ENCODE assay signal across 9 mouse cellular contexts in the genomic region with DNA sequence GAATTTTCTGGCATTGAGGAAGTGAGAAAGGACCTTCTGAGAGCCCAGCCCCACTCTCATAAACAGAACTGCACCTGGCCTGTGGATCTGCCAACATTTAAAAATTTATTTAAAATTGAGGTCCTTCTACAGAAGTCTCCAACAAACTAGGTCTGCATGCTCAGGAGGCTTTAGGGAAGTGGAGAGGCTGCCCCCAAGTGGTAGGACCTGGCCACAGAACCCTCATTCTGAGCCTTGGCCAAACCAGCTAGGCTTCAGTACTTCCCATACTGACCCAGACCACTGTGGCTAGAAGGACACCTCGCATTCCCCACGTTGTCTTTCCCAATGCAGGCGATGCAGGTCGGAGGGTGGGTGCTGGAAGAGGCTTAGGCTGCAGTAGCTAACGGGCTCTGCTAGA. TPM values are rescaled to one million over a fixed set of nuclear protein-coding genes. Genes with fewer than 3 reads are reported as not detected.
A peak's percentile ranks its signal among the peaks of the same experiment; 100 is the strongest.
DNase-seq lines count a peak whose midpoint lies in the region; ATAC-seq and TF ChIP-seq lines count a peak whose summit lies in the region.
"Had no signal": no experiment of that assay in that cellular context is flagged by ENCODE, and none has a peak within 500 bp of the region (broad histone marks: within the 10 kb centered on the region; RNA-seq: fewer than 3 reads in every experiment).

No protein-coding gene starts in this region.

- H3K27ac ChIP-seq in heart, embryonic 12.5 days (ENCODE audit: poor library complexity, severe bottlenecking), result no peak overlapping the region
- no peak overlapping the region for H3K27ac ChIP-seq in MEL (ENCODE audit: control insufficient read depth, low read depth, low read length)
- H3K27ac ChIP-seq in stomach, postnatal 0 days (replicated peaks), result no peak overlapping the region
- H3K27ac ChIP-seq: limb, embryonic 15.5 days had no signal

- H3K9ac ChIP-seq in heart, embryonic 12.5 days, result no peak overlapping the region
- no peak overlapping the region for H3K9ac ChIP-seq in MEL (ENCODE audit: control insufficient read depth, low read depth, low read length, poor library complexity, severe bottlenecking)
- no peak overlapping the region for H3K9ac ChIP-seq in stomach, postnatal 0 days (ENCODE audit: low read length)
- H3K9ac ChIP-seq: limb, embryonic 15.5 days had no signal

- H3K27me3 ChIP-seq in heart, embryonic 12.5 days (replicated peaks), result no peaks in the 10 kb centered on the region
- H3K27me3 ChIP-seq in MEL (ENCODE audit: control insufficient read depth in 1 of 2, insufficient read depth in 2 of 2, low read length in 2 of 2), result no peaks in the 10 kb centered on the region
- no peaks in the 10 kb centered on the region for H3K27me3 ChIP-seq in stomach, postnatal 0 days (ENCODE audit: control insufficient read depth, insufficient read depth, low read length)
- H3K27me3 ChIP-seq: limb, embryonic 15.5 days had no signal

- no peak overlapping the region for H3K4me3 ChIP-seq in heart, embryonic 12.5 days
- no peak overlapping the region for H3K4me3 ChIP-seq in MEL (ENCODE audit: control insufficient read depth in 1 of 2, insufficient read depth in 1 of 2, low read depth in 2 of 2, low read length in 2 of 2)
- H3K4me3 ChIP-seq in stomach, postnatal 0 days (ENCODE audit: low read depth, low read length), result no peak overlapping the region
- H3K4me3 ChIP-seq: limb, embryonic 15.5 days had no signal

- peak; percentile 83 for TF ChIP-seq RAD21 in MEL (IDR thresholded peaks at IDR 0.05; ENCODE audit: low read depth, low read length)

- WGBS in heart, embryonic 12.5 days, result 21% methylated on average over 5 of the region's 5 CpGs
- 31% methylated on average over 5 of the region's 5 CpGs for WGBS in stomach, postnatal 0 days

- H3K79me2 ChIP-seq in MEL (ENCODE audit: control insufficient read depth, insufficient read depth, low read length, poor library complexity), result no peaks in the 10 kb centered on the region

- no peak for TF ChIP-seq EP300 in MEL (IDR thresholded peaks at IDR 0.05; ENCODE audit: low read depth in 1 of 2, low read length in 2 of 2)
- no peak for TF ChIP-seq EP300 in stomach, postnatal 0 days (optimal IDR thresholded peaks at IDR 0.05)

- no peaks in the 10 kb centered on the region for H3K36me3 ChIP-seq in heart, embryonic 12.5 days
- H3K36me3 ChIP-seq in MEL (ENCODE audit: control insufficient read depth in 1 of 2, insufficient read depth in 2 of 2, low read length in 2 of 2), result no peaks in the 10 kb centered on the region
- no peaks in the 10 kb centered on the region for H3K36me3 ChIP-seq in stomach, postnatal 0 days (ENCODE audit: control insufficient read depth, insufficient read depth, low read length)
- H3K36me3 ChIP-seq: limb, embryonic 15.5 days had no signal

- peak; percentile 74 to 92 (median 92) for TF ChIP-seq CTCF in MEL (IDR thresholded peaks at IDR 0.05 in 2 of 3, conservative IDR thresholded peaks at IDR 0.05 in 1 of 3; ENCODE audit: control insufficient read depth in 1 of 3, insufficient read depth in 1 of 3, low read depth in 2 of 3, low read length in 3 of 3, poor library complexity in 1 of 3, severe bottlenecking in 1 of 3)
- TF ChIP-seq CTCF in stomach, postnatal 0 days (IDR thresholded peaks at IDR 0.05; ENCODE audit: low read depth), result peak; percentile 90

- H3K4me2 ChIP-seq in heart, embryonic 12.5 days, result no peak overlapping the region
- no peak overlapping the region for H3K4me2 ChIP-seq in stomach, postnatal 0 days (replicated peaks; ENCODE audit: low read depth)
- H3K4me2 ChIP-seq: limb, embryonic 15.5 days had no signal

- DNase-seq in heart, adult 18-20 months, result peak; percentile 69 to 79
- DNase-seq in MEL (ENCODE audit: low read depth, low spot score), result peak; percentile 71
- DNase-seq in cerebellum, adult 9-11 months, result peak; percentile 80
- DNase-seq in heart, adult 8-10 months (ENCODE audit: low spot score), result peak; percentile 55
- DNase-seq in layer of hippocampus, adult 18-20 months (ENCODE audit: low spot score in 2 of 2), result peak; percentile 63 to 78
- DNase-seq in lung, postnatal 14 days, result peak; percentile 74
- peak; percentile 75 for DNase-seq in stomach, postnatal 0 days (ENCODE audit: low spot score)

- no peaks in the 10 kb centered on the region for H3K9me3 ChIP-seq in heart, embryonic 12.5 days (replicated peaks)
- no peaks in the 10 kb centered on the region for H3K9me3 ChIP-seq in MEL (replicated peaks; ENCODE audit: insufficient read depth, low read length)
- H3K9me3 ChIP-seq in stomach, postnatal 0 days (ENCODE audit: control insufficient read depth, low read length), result no peaks in the 10 kb centered on the region
- H3K9me3 ChIP-seq: limb, embryonic 15.5 days had no signal

- ATAC-seq in heart, embryonic 12.5 days (ENCODE audit: insufficient number of reproducible peaks, low FRiP score), result no peak
- peak; percentile 51; the same call in 1 of the 2 replicates for ATAC-seq in stomach, postnatal 0 days (ENCODE audit: low FRiP score, low TSS enrichment)

- TF ChIP-seq POLR2A in MEL (IDR thresholded peaks at IDR 0.05; ENCODE audit: control insufficient read depth in 1 of 2, insufficient read depth in 1 of 2, low read depth in 1 of 2, low read length in 2 of 2, poor library complexity in 1 of 2), result no peak

- H3K4me1 ChIP-seq in heart, embryonic 12.5 days (replicated peaks), result peaks cover 8% of the 10 kb centered on the region
- H3K4me1 ChIP-seq in MEL (ENCODE audit: control insufficient read depth in 1 of 2, insufficient read depth in 2 of 2, low read length in 2 of 2), result 0 out of 4 replicates have a peak, but pooled peaks cover 0 to 2% of the 10 kb centered on the region in 2 experiments
- H3K4me1 ChIP-seq in stomach, postnatal 0 days (replicated peaks; ENCODE audit: control insufficient read depth, insufficient read depth), result no peaks in the 10 kb centered on the region

TF ChIP-seq in MEL, 35 proteins besides CTCF, POLR2A, EP300 and RAD21 (continues in another document):
- TF ChIP-seq TBP (IDR thresholded peaks at IDR 0.05; ENCODE audit: low read depth, low read length), result no peak
- TF ChIP-seq USF1 (IDR thresholded peaks at IDR 0.05; ENCODE audit: low read depth, low read length), result no peak
- no peak for TF ChIP-seq HCFC1 (IDR thresholded peaks at IDR 0.05; ENCODE audit: low read depth, low read length)
- no peak for TF ChIP-seq GABPA (IDR thresholded peaks at IDR 0.05; ENCODE audit: low read depth, low read length)
- TF ChIP-seq GATA1 (IDR thresholded peaks at IDR 0.05; ENCODE audit: low read depth, low read length), result no peak
- TF ChIP-seq SMC3 (IDR thresholded peaks at IDR 0.05; ENCODE audit: low read depth, low read length), result peak; percentile 75
- no peak for TF ChIP-seq MAX (IDR thresholded peaks at IDR 0.05; ENCODE audit: low read length)
- TF ChIP-seq MEF2A (IDR thresholded peaks at IDR 0.05; ENCODE audit: extremely low read depth, insufficient replicate concordance, low read depth, low read length, poor library complexity, severe bottlenecking), result no peak

RNA-seq across cellular contexts. Expression of a gene that starts 14.1 kb away (rescaled TPM):
- total RNA-seq in heart, adult 18-20 months (2021), result 100 to 1,000 TPM; 602 to 633 TPM
- 5,530 and 5,941 TPM in 2 replicates for polyA plus RNA-seq in heart, embryonic 12.5 days (2016; fragmentation: Nextera tagmentation; extraction: Ambion mirVana)
- not detected in 2 replicates for total RNA-seq in MEL (2012; rRNA removed)
- not detected for polyA plus RNA-seq in MEL (2012; ENCODE audit: insufficient read depth in 1 of 2, insufficient read length in 2 of 2, low read depth in 1 of 2, low replicate concordance in 2 of 2, missing spikeins in 1 of 2)
- 100 to 1,000 TPM; 455 to 787 (median 725) TPM for total RNA-seq in heart, adult 8-10 months (2022)
- total RNA-seq in layer of hippocampus, adult 18-20 months (2021), result not detected
- polyA plus RNA-seq in stomach, postnatal 0 days (2015; fragmentation: Nextera tagmentation; extraction: Ambion mirVana), result 147 and 150 TPM in 2 replicates

RNA-seq across cellular contexts. Expression of a gene that starts 34.5 kb away (rescaled TPM):
- 10 to 100 TPM; 35.4 to 40.6 TPM for total RNA-seq in heart, adult 18-20 months (2021)
- 102 and 106 TPM in 2 replicates for polyA plus RNA-seq in heart, embryonic 12.5 days (2016; fragmentation: Nextera tagmentation; extraction: Ambion mirVana)
- 285 and 366 TPM in 2 replicates for total RNA-seq in MEL (2012; rRNA removed)
- 100 to 1,000 TPM in 1 of 2 experiments, not detected in 1; 261 TPM for polyA plus RNA-seq in MEL (2012; ENCODE audit: insufficient read depth in 1 of 2, insufficient read length in 2 of 2, low read depth in 1 of 2, low replicate concordance in 2 of 2, missing spikeins in 1 of 2)
- total RNA-seq in heart, adult 8-10 months (2022), result 10 to 100 TPM; 33.1 to 50.4 (median 39.8) TPM
- 10 to 100 TPM; 25.9 to 26.6 TPM for total RNA-seq in layer of hippocampus, adult 18-20 months (2021)
- polyA plus RNA-seq in stomach, postnatal 0 days (2015; fragmentation: Nextera tagmentation; extraction: Ambion mirVana), result 49.3 and 51.1 TPM in 2 replicates

RNA-seq across cellular contexts. Expression of a gene that starts 37.2 kb away (rescaled TPM):
- 10 to 100 TPM; 15.4 to 18.5 TPM for total RNA-seq in heart, adult 18-20 months (2021)
- 2.2 and 2.8 TPM in 2 replicates for polyA plus RNA-seq in heart, embryonic 12.5 days (2016; fragmentation: Nextera tagmentation; extraction: Ambion mirVana)
- total RNA-seq in MEL (2012; rRNA removed), result not detected in 2 replicates
- polyA plus RNA-seq in MEL (2012; ENCODE audit: insufficient read depth in 1 of 2, insufficient read length in 2 of 2, low read depth in 1 of 2, low replicate concordance in 2 of 2, missing spikeins in 1 of 2), result not detected
- 10 to 100 TPM; 15.2 to 30.8 (median 18.1) TPM for total RNA-seq in heart, adult 8-10 months (2022)
- 1 to 10 TPM; 1.9 to 3.4 TPM for total RNA-seq in layer of hippocampus, adult 18-20 months (2021)
- 1.9 and 2.0 TPM in 2 replicates for polyA plus RNA-seq in stomach, postnatal 0 days (2015; fragmentation: Nextera tagmentation; extraction: Ambion mirVana)

RNA-seq across cellular contexts. Expression of a gene that starts 42.9 kb away (rescaled TPM):
- 10 to 100 TPM; 59.5 to 71.5 TPM for total RNA-seq in heart, adult 18-20 months (2021)
- polyA plus RNA-seq in heart, embryonic 12.5 days (2016; fragmentation: Nextera tagmentation; extraction: Ambion mirVana), result 41.6 and 42.0 TPM in 2 replicates
- total RNA-seq in MEL (2012; rRNA removed), result 83.9 and 89.5 TPM in 2 replicates
- polyA plus RNA-seq in MEL (2012; ENCODE audit: insufficient read depth in 1 of 2, insufficient read length in 2 of 2, low read depth in 1 of 2, low replicate concordance in 2 of 2, missing spikeins in 1 of 2), result 10 to 100 TPM; 76.5 to 98.1 TPM
- 10 to 100 TPM; 54.8 to 67.3 (median 62.1) TPM for total RNA-seq in heart, adult 8-10 months (2022)
- total RNA-seq in layer of hippocampus, adult 18-20 months (2021), result 10 to 100 TPM; 69.3 to 71.0 TPM
- 47.0 and 47.7 TPM in 2 replicates for polyA plus RNA-seq in stomach, postnatal 0 days (2015; fragmentation: Nextera tagmentation; extraction: Ambion mirVana)

RNA-seq across cellular contexts. Expression of a gene that starts 50.9 kb away (rescaled TPM):
- 10 to 100 TPM; 16.4 to 26.9 TPM for total RNA-seq in heart, adult 18-20 months (2021)
- 31.8 and 34.7 TPM in 2 replicates for polyA plus RNA-seq in heart, embryonic 12.5 days (2016; fragmentation: Nextera tagmentation; extraction: Ambion mirVana)
- not detected in 2 replicates for total RNA-seq in MEL (2012; rRNA removed)
- polyA plus RNA-seq in MEL (2012; ENCODE audit: insufficient read depth in 1 of 2, insufficient read length in 2 of 2, low read depth in 1 of 2, low replicate concordance in 2 of 2, missing spikeins in 1 of 2), result under 1 TPM in 1 of 2 experiments, not detected in 1; 0.10 TPM
- total RNA-seq in heart, adult 8-10 months (2022), result 10 to 100 TPM; 14.9 to 28.0 (median 19.4) TPM
- 1 to 10 TPM; 9.1 to 9.2 TPM for total RNA-seq in layer of hippocampus, adult 18-20 months (2021)
- 19.6 and 21.9 TPM in 2 replicates for polyA plus RNA-seq in stomach, postnatal 0 days (2015; fragmentation: Nextera tagmentation; extraction: Ambion mirVana)

Comparison
In these comparisons a context has a peak if more than half of its experiments do, and no peak if none do; other contexts are left out.
1. RNA of a gene that starts 14.1 kb away (total RNA-seq): 455 to 787 TPM in heart, adult 8-10 months and 602 to 633 TPM in heart, adult 18-20 months; not detected in MEL and not detected in layer of hippocampus, adult 18-20 months; every median in the first group is over 100 times any median in the second.
2. Peak in every context shown above with its lines, with median percentiles within 50 percentile points of each other: DNase-seq.